Mouse (Mus musculus) ES-CJ7 (cell line): ENCODE results near the gene Scel.

Experiments
- DNase-seq: peaks from one replicate; pipeline ENCODE4 v3.0.0; 2011; ENCODE audit warnings: low read depth, low spot score

Scel gene

GRCm38 (mm10) chr14:103651106-103651505 lies 138.0 kb downstream of the Scel start:
- DNase-seq, result no peak

GRCm38 (mm10) chr14:103651562-103651961 lies 138.4 kb downstream of the Scel start:
- no peak for DNase-seq

- DNase-seq, result no peak
These were observed 139.4 kb downstream of the Scel start for GRCm38 (mm10) chr14:103652524-103652923.

GRCm38 (mm10) chr14:103653800-103654199 lies 140.7 kb downstream of the Scel start:
- DNase-seq, result no peak

GRCm38 (mm10) chr14:103655448-103655847 lies 142.3 kb downstream of the Scel start:
- no peak for DNase-seq

- no peak for DNase-seq
These were observed 144.7 kb downstream of the Scel start for GRCm38 (mm10) chr14:103657876-103658275.
